Mouse (Mus musculus) macrophage (primary cell): ENCODE data around the gene Ces5a. TPM values are rescaled to one million over a fixed set of nuclear protein-coding genes. Genes with fewer than 3 reads are reported as not detected.
"Not testable (repeated sequence)": the region's sequence is repeated elsewhere in the genome, so short reads cannot be mapped to it uniquely, and the experiment has no call there.

Experiments used
- H3K27ac ChIP-seq: fragments of 350-480 bp; formaldehyde crosslinking; 2 replicates; pipeline ENCODE4 v1.9.0; 2021
- H3K36me3 ChIP-seq: fragments of 350-480 bp; formaldehyde crosslinking; 2 replicates; pipeline ENCODE4 v1.9.0; 2021; ENCODE audit errors: inconsistent target
- H3K4me3 ChIP-seq: fragments of 350-480 bp; formaldehyde crosslinking; 2 replicates; pipeline ENCODE4 v1.9.0; 2021; ENCODE audit errors: inconsistent target
- H3K79me2 ChIP-seq: fragments of 350-480 bp; formaldehyde crosslinking; 2 replicates; pipeline ENCODE4 v1.9.0; 2021; ENCODE audit errors: inconsistent target
- WGBS: methylation state at CpG from one replicate; pipeline ENCODE4 v1.1.7; 2026; ENCODE audit warnings: inconsistent platforms; ENCODE audit not compliant: missing documents; 5-methylcytosine and 5-hydroxymethylcytosine counted together
- polyA plus RNA-seq: library from polyadenylated mRNA; stranded (reverse); fragments of 250-400 nt; gene quantifications from 3 replicates; pipeline ENCODE4 v1.2.4, GENCODE M21; 2018; ENCODE audit warnings: inconsistent platforms

Gene Ces5a
- polyA plus RNA-seq, 1 experiment from 2014 or later, result not detected

- Histone ChIP-seq H3K4me3 (no peak overlapping the region), H3K79me2 (no peaks in the 10 kb centered on the region), H3K27ac (no peak overlapping the region), H3K36me3 (no peaks in the 10 kb centered on the region)
- 15% methylated on average over 6 of the region's 6 CpGs for WGBS
Observed at GRCm38 (mm10) chr8:93495330-93495729, 40.3 kb downstream of the Ces5a start.

DNA sequence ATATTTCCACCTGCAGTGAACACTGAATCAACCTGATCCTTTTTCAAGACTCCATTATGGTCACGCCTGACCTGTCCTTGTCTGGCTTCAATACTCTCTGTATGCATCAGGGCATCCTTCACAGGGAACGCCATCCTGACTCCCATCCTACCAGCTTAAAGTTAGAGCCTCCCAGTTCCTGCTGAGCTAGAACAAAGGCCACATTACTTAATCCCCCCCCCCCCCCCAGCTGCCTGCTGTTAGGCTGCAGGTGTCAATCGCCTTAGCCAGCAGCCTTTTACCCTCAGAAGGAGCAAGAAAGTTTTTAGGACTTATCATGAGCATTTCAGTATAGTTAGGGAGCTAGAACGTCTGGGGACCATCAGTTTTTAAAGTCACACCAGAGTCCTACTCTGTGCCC is 46.9 kb downstream of the Ces5a start:
- H3K27ac ChIP-seq, result no peak overlapping the region
- WGBS, result 30% methylated on average over 4 of the region's 4 CpGs
- no peak overlapping the region for H3K4me3 ChIP-seq
- no peaks in the 10 kb centered on the region for H3K79me2 ChIP-seq
- H3K36me3 ChIP-seq, result no peaks in the 10 kb centered on the region

DNA sequence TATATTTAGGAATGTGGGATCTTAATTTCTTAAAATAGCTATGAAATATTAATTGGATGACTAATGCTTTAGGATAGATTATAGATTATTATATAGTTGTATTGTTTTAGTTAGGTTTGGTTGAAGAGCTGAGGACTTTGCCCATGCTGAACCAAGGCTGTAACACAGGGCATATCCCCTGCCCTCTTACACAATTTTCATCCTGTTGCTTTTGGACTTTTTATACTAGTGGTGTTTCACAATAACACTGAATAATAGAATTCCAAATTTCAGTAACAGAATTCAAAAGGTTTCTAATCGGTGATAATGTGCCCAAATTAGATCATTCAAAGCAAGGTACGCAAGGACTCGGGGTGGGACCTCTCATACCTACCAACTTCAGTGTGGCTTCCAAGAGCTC is 57.4 kb downstream of the Ces5a start:
- no peaks in the 10 kb centered on the region for H3K79me2 ChIP-seq
- H3K36me3 ChIP-seq, result no peaks in the 10 kb centered on the region
- H3K27ac ChIP-seq, result no peak overlapping the region
- no peak overlapping the region for H3K4me3 ChIP-seq
- WGBS, result 97% methylated on average over 3 of the region's 3 CpGs

- H3K4me3 ChIP-seq, H3K36me3 ChIP-seq, H3K27ac ChIP-seq, H3K79me2 ChIP-seq: not testable (repeated sequence)
- 84% methylated on average over 16 of the region's 16 CpGs for WGBS
Observed at GRCm38 (mm10) chr8:93469733-93470132, 65.9 kb downstream of the Ces5a start.

- H3K79me2 ChIP-seq, result no peaks in the 10 kb centered on the region
- no peak overlapping the region for H3K27ac ChIP-seq
- WGBS, result 90% methylated on average over 12 of the region's 12 CpGs
- H3K36me3 ChIP-seq, result no peaks in the 10 kb centered on the region
- H3K4me3 ChIP-seq, result no peak overlapping the region
Observed at GRCm38 (mm10) chr8:93454258-93454877, 81.3 kb downstream of the Ces5a start.

Other genes with a start within 250 kb of the Ces5a start
- not detected in 3 replicates for gene Ces1g, start 198.5 kb downstream of the Ces5a start, polyA plus RNA-seq
- gene Ces1h, start 156.1 kb downstream of the Ces5a start, polyA plus RNA-seq, result not detected in 3 replicates